Mouse (Mus musculus) cerebellum, postnatal 36 days (tissue): ENCODE data around the gene Fxyd1.
A peak's percentile ranks its signal among the peaks of the same experiment; 100 is the strongest.

Source experiments
- DNase-seq, 2 experiments: peaks; one replicate each; pipeline ENCODE4 v3.0.0; 2021 to 2022; ENCODE audit warnings: mixed read lengths in 2 of 2

The Fxyd1 gene

DNA sequence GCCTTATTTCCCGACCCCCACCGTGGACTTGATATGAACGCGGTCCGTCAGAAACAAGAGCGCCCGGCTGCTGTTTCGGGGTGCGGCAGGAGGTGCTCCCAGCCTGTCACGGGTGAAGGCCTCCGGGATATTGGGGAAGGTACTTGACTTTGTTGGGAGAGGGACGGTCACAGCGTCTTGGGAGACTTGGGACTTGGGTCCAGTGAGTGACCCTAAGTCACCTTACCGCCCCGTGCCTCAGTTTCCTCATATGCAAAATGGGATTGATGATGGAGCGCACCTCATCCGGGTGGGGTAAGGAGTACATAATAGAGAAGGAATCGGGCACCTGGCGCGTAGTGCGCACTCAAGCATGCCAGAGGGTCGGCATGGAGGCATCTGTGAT, 4.8 kb downstream of the Fxyd1 start:
- DNase-seq = peak; percentile 26 to 31

DNA sequence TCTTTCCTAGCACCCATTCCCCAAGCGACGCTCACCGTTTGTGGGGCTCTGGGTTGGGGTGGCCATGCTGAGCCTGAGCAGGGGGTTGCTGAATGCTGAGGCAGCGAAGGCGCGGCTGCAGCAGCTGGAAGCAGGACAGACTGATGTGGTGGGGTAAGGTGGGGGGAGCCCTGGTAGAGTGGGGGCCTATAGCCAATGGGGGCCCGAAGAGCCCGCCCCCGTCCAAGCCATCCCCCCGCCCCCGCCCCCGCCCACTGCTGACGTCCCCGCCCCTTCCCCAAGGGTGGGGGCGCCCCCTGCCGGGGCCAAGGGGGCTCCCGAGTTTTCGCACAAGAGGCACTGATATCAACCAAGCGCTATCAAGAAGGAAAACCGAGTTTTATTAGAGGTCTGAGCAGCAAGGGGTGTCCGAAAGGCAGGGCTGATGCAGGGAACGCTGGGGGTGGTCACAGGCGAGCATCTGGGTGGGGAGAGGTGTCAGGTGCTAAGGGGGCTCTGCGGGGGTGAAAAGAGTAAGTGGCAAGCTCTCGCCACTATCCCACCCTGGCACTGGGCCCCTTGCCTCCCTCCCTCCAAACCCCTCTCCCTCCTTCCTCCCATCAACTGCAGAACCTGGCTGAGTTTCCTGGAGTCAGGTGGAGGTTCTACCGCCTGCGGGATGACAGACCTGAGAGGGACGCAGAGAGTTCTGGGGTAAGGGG, 5.5 kb downstream of the Fxyd1 start, which contains the start of gene Fxyd7:
TSS of gene Fxyd7 (minus strand) at position 147 of the 701 bp plus-strand sequence.
- DNase-seq = peak; percentile 51 to 59

GRCm38 (mm10) chr7:31050921-31051320, 6.1 kb downstream of the Fxyd1 start:
- peak; percentile 55 to 57 for DNase-seq

DNA sequence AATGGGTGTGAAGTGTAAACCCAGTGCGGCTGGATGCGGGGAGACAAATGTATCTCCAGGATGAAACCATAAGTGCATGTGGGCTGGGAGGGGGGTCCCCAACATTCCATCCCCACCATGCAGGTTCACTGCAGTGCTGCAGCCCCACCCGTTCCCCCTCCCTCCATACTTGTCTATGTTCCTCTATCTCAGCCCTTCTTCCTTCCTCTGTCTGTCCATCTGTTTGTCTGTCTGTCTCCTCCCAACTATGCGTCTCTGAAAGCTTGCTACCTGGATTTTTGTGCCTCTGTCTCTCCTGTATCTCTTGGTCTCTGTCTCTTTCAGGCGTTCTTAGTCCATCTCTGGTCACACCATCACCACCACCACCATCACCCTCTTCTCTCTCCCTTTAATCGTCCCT, 6.5 kb downstream of the Fxyd1 start:
- DNase-seq = no peak

GRCm38 (mm10) chr7:31049846-31050281, 7.1 kb downstream of the Fxyd1 start:
- peak in 1 of 2 experiments; percentile 47 for DNase-seq

GRCm38 (mm10) chr7:31049135-31049845, 7.7 kb downstream of the Fxyd1 start:
- peak; percentile 74 to 76 for DNase-seq

- no peak for DNase-seq
Measured at GRCm38 (mm10) chr7:31042431-31042910, 14.5 kb downstream of the Fxyd1 start, which contains the start of gene Fxyd5. Gene Fxyd5 (minus strand): TSS chr7:31042481.

DNA sequence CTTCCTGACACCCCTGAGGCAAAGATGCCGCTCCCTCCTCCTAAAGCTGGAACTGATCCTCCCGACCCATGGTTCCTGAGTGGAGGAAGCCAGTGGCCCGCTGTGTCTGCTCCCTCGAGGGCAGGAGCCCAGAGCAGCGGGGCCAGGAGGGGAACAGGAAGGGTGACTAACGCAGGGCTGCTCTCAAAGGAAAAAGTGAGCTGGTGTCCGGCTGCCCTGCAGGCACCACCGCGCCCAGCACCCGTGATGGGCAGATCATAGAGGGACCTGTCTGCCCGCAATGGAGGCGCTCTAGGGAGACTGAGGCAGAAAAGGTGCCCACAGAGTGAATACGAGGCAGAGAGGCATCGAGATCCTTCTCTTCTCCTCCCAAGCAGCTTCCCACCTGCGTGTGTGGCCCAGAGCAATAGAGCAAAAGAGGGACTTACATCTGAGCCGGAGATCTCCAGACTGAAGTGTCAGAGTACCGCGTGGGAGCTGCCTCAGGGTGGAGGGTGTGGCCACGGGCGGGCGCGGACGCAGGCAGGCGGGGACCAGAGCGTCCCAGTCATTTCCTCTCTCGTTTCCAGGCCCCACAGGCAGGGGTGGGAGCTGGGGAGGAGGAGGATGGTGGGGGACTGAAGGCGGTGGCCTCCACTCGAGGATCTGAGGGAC, 15.2 kb downstream of the Fxyd1 start:
- DNase-seq = no peak

DNA sequence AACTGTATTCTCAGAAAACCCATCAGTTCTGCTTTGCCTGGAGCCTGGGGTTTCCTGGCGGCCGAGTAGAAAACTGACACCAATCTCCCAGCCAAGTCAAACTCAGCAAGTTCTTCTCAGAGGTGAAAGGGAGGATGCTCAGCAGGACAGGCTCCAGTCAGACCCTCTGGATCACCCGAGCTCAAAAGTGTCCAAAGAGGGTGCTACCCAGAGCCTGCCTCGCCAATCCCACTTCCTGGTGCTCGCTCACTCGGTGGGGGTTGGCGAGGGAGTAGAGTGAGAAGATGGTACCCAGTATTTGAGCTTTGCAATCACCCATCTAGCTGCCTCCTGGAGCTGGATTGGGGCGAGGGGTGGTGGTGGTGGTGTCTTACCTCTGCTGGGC, 16.0 kb downstream of the Fxyd1 start:
- no peak for DNase-seq

- DNase-seq = no peak
Measured at GRCm38 (mm10) chr7:31040281-31041022, 16.5 kb downstream of the Fxyd1 start.

DNA sequence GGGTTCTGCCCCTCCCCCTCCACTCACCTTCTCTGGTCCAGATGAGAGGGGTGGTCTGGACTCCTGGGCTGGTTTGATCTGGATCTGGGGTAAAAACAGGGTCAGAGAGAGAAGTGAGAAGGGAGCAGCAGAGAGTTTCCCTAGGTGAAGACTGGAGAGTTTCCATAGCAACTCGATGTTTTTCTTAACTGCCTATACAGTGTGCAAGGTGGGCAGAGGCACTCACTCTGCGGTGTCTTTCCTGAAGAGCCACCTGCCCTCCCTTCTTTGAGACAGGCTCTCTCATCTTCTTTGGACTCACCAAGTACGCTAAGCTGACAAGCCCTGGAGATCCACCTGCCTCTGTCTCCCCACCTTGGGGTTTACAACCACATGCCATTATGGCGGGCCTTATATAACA, 18.0 kb downstream of the Fxyd1 start:
- no peak for DNase-seq

GRCm38 (mm10) chr7:31037675-31038074, 19.3 kb downstream of the Fxyd1 start:
- DNase-seq = no peak

GRCm38 (mm10) chr7:31036917-31037316, 20.1 kb downstream of the Fxyd1 start:
- DNase-seq = no peak

DNA sequence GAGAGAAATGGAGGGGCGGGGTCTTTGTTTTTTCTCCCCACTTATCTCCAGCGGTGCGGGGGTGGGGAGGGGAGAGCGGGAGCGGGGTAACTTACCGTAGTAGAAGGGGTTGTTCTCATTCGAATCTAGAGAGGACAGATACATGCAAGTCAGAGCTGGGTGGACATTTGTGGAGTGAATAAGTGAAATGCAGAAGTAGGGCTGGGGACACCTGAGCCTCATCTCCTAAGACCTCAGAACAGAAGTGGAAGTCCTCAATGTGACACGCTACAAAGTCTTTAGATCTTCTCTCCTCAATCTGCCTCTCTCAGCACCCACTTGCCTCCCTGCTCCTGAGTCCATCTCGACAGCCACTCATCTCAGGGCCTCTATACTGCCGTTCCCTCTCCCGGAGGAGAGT, 21.7 kb downstream of the Fxyd1 start:
- no peak for DNase-seq

GRCm38 (mm10) chr7:31034789-31035188, 22.2 kb downstream of the Fxyd1 start:
- no peak for DNase-seq

DNA sequence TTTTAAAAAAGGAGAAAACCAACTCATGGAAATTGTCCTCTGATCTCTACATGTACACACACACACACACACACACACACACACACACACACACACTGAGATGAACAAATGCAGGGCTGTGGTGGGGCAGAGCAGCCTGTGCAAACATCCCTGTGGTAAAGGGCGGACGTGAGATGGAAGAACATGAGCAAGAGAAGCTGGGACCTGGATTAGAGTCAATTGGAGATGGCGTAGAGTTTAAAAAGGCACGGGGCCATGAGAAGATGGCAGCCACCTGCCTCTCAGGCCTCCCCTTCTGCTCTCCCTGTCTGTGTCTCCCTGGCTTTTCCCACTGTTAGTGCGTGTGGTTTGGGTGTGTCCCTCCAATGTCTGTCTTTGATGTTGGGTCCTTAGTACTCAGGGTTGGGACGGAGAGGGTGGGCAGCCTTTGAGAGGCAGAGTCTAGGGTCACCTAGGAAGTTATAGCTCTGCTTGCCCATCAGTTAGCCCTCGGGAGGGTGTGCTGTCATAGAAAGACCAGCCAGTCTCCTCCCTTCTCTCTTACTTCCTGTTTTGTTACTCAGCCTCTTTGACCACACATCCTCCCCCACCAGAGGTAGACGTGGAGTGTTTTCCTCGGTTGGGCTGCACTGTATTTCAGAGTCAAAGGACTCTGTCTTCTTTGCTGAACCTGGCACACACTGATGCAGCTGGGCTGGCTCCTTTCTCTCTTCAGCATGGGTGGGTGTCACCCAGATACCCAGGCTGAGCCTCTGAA, 23.4 kb downstream of the Fxyd1 start:
- no peak for DNase-seq

DNA sequence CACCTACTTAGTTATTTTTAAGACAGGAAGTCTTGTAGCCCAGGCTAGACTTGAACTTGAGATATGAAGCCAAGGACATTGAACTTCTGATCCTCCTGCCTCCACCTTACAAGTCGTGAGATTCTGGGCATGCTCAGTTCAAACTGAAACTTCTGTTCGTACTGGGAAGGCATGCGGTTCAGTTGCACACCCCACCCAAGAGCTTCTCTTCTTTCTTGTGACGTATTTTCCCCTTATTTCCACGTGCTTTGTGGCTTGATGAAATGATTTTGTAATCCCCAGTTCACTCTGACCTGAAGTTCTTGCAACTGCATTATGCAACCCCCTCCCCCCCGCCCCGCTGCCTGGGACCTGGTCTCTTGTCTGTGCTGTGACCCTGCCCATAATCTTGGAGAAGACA, 25.3 kb downstream of the Fxyd1 start:
- DNase-seq = no peak

GRCm38 (mm10) chr7:31030717-31031116, 26.3 kb downstream of the Fxyd1 start:
- DNase-seq = no peak

- no peak for DNase-seq
Measured at GRCm38 (mm10) chr7:31028609-31029008, 28.4 kb downstream of the Fxyd1 start.

- no peak for DNase-seq
Measured at GRCm38 (mm10) chr7:31017104-31017901, 39.7 kb downstream of the Fxyd1 start.

DNA sequence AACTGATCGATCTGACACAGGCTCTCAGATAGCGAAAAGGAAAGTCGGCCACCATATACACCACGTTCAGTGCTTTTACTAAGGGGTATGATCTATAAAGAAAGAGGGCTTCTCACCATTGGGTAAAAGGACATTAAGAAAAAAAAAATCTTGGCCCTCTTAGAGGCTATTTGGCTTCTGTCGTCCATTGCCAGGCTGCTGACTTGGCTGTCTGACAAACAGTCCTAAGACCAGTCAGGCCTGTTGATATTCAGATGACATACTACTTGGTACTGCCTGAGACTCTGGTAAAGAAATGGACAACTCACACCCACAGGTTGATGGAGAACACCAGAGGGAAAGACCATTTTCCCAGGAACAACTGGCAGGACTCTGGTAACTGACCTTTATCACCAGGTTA, 44.0 kb downstream of the Fxyd1 start:
- DNase-seq = no peak
